Mouse (Mus musculus): Measurements from ENCODE around the gene Fbxw27. TPM values are rescaled to one million over a fixed set of nuclear protein-coding genes. Genes with fewer than 3 reads are reported as not detected.
"Not testable (repeated sequence)": the region's sequence is repeated elsewhere in the genome, so short reads cannot be mapped to it uniquely, and the experiment has no call there.

Fbxw27 gene
- polyA plus RNA-seq (2016; fragmentation: Nextera tagmentation; extraction: Ambion mirVana): not detected in 2 replicates

DNA sequence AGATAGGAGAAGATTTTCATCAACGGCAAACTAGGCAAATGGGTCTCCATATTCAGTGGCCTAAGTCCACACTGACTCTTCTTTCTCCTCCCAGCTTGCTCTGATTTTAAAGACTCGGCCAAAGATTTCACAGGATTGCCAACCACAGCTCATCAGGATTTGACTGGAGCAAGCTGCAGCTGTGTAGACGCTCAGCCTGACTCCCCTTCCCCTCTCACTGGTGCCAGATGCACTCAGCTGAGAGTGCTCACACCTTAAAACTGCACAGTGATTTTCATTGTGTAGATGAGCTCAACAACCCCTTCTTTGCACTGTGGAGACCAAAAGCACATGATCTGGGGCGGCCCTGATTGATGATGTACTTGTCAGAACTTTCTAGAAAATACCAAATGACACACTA lies at the start of gene Fbxw27:
TSS of gene Fbxw27 (minus strand) at position 101 of the 400 bp plus-strand sequence.
- H3K4me1 ChIP-seq; H3K27ac ChIP-seq; H3K9me3 ChIP-seq; H3K27me3 ChIP-seq (ENCODE audit: poor library complexity, severe bottlenecking); H3K4me3 ChIP-seq; DNase-seq (ENCODE audit: extremely low spot score, low spot score); H3K36me3 ChIP-seq (replicated peaks): not testable (repeated sequence)
- WGBS: 80% methylated on average over 4 of the region's 4 CpGs

DNA sequence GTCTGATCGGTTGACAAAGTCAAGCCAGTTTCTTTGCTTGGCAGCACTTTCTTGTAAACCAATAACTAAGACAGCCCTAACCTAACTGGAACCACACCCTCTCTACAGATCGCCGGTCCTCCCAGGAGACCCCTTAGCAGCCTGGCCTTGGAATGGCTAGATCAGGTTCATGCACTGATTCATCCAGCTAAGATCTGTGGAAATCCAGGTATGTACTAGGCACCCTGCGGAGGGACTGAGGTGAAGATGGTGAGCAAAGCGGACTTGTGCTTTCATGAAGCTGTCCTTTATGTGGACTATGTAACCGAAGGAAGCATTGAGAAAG lies 42.6 kb upstream of the Fbxw27 start:
- Histone ChIP-seq H3K27me3 (ENCODE audit: poor library complexity, severe bottlenecking) (no peaks in the 10 kb centered on the region), H3K36me3 (replicated peaks) (peaks cover 53% of the 10 kb centered on the region), H3K4me3 (peak overlapping the region; percentile 69), H3K9me3 (no peaks in the 10 kb centered on the region), H3K4me1 (peaks cover 14% of the 10 kb centered on the region), H3K27ac (peak overlapping the region; percentile 92)
- DNase-seq (ENCODE audit: extremely low spot score, low spot score): no peak
- WGBS: 15% methylated on average over 6 of the region's 6 CpGs

DNA sequence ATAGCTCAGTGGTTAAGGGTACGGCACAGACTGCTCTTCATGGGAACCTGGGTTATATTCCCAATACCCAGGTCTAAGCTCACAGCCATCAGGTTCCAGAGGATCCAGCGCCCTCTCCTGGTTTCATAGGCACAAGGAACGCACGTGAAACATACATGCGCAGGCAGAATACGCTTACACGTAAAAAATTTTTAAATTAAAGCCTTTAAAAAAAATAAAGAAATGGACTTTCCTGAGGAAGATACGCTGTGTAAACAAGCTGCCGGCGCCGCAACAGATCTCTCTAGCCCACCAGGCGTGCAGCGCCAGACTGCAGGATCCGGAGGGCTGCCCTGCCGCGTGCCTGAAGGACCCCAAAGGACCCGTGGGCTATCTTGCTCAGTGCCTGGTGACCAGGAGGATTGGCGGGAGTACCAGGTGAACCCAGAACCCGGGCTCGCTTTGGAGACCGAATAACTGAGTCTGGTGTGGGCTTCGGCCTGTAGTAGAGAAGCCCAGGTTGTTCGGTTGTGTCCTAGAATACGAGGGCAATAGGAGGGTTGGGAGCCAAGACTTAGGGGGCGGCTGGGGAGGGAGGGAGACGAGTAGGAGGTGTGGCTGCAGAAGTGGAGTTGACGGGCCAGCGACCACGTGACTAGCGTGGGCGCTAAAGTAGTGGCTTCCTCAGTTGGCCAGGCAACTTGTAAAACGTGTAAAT lies 42.1 kb upstream of the Fbxw27 start, which contains the start of gene Nme6:
TSS of gene Nme6 (plus strand) at position 359 of the 697 bp plus-strand sequence.
- peak within 1 kb of the TSS; percentile 69 for H3K4me3 ChIP-seq
- WGBS: under 1% methylated on average over 32 of the region's 32 CpGs
- no peaks in the 10 kb centered on the region for H3K27me3 ChIP-seq (ENCODE audit: poor library complexity, severe bottlenecking)
- H3K36me3 ChIP-seq (replicated peaks): peaks cover 48% of the 10 kb centered on the region
- peak; percentile 89 for DNase-seq (ENCODE audit: extremely low spot score, low spot score)
- peaks cover 14% of the 10 kb centered on the region for H3K4me1 ChIP-seq
- H3K27ac ChIP-seq: peak within 1 kb of the TSS; percentile 92
- H3K9me3 ChIP-seq: no peaks in the 10 kb centered on the region

DNA sequence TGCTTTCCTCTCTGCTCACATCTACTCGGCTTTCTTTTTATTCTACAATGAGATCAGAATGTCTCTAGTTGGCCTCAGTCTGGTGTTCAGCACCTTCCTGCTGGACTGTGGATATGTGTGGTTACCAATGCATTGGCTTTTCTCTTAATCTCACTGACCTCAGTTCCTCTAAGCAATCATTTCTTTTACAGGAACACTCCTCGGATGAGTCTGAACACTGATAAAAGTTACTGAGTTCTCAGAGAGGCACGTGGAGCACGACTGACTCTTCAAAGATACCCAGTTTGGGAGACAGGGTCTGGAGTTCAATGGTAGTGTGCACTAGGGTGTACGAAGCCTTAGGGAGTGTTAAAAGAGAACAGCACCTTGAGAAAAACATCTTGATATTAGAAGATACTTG lies 35.7 kb upstream of the Fbxw27 start:
- Histone ChIP-seq H3K9me3 (no peaks in the 10 kb centered on the region), H3K27me3 (ENCODE audit: poor library complexity, severe bottlenecking) (no peaks in the 10 kb centered on the region), H3K36me3 (replicated peaks) (peaks cover 22% of the 10 kb centered on the region), H3K27ac (no peak overlapping the region), H3K4me3 (no peak overlapping the region), H3K4me1 (no peaks in the 10 kb centered on the region)
- 74% methylated on average over 5 of the region's 5 CpGs for WGBS
- DNase-seq (ENCODE audit: extremely low spot score, low spot score): no peak

DNA sequence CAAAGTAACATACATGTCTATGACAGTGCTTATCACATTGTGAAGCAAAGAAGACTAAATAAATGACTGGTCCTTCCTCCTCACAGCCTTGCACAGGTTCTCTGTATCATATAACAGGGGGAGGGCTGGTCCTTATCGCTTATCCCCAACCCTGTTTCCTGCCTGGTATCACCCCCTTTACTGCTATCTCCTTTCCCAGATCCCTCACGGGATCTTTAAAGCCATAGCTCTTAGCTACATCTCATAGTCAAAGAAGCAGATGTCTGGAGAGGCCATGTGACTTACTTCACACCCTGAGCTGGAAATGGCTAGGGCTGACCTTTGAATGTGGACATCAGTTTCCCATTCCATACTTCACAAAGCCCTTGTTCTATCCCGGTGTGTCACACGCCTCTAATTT lies 35.3 kb upstream of the Fbxw27 start:
- Histone ChIP-seq H3K36me3 (replicated peaks) (peaks cover 17% of the 10 kb centered on the region), H3K27me3 (ENCODE audit: poor library complexity, severe bottlenecking) (no peaks in the 10 kb centered on the region), H3K4me1 (no peaks in the 10 kb centered on the region), H3K27ac (no peak overlapping the region), H3K9me3 (no peaks in the 10 kb centered on the region), H3K4me3 (no peak overlapping the region)
- WGBS: 60% methylated on average over 4 of the region's 4 CpGs
- no peak for DNase-seq (ENCODE audit: extremely low spot score, low spot score)

DNA sequence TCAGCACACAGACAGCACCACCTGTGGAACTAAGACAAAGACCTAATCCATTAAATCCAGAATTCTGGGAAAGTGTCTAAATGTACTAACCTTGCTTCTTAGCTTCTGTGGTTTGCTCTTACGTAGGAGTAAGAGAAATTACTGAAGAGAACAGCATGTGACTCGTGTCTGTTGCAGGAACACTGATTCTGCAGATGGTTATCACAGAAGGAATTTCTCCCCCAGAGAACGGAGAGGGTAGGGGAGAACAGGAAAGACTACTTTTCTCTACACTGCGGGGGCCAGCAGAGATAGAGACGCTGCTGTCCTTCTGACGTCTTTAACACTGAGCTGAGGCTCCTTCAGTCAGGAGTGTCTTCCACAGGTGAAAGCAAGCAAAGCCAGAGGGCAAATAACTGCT lies 25.9 kb upstream of the Fbxw27 start:
- Histone ChIP-seq H3K4me1 (0 out of 2 replicates have a peak, but pooled peaks cover 4% of the 10 kb centered on the region), H3K27ac (no peak overlapping the region), H3K4me3 (no peak overlapping the region), H3K36me3 (replicated peaks) (no peaks in the 10 kb centered on the region), H3K9me3 (no peaks in the 10 kb centered on the region), H3K27me3 (ENCODE audit: poor library complexity, severe bottlenecking) (no peaks in the 10 kb centered on the region)
- no peak for DNase-seq (ENCODE audit: extremely low spot score, low spot score)
- WGBS: 66% methylated on average over 6 of the region's 6 CpGs

DNA sequence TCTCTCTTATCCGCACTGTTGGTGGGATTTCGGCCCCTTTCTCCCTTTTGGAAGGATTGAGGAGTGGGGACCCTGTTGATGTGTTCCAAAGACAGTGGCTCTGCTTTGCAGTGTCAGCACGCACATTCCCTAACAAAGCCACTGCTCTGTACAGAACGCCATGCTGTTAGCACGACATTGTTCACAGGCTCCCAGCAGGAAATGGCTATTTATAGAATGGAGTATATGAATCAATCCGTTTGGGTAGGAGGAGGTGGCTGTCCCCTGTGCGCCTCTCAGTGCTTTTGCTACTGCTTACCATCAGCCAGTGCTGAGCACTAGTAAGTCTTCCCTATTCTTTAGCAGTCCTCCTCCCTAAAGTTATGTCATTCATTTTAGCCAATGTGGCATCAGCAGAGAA lies 23.0 kb upstream of the Fbxw27 start:
- 69% methylated on average over 7 of the region's 7 CpGs for WGBS
- no peaks in the 10 kb centered on the region for H3K36me3 ChIP-seq (replicated peaks)
- DNase-seq (ENCODE audit: extremely low spot score, low spot score): no peak
- H3K27me3 ChIP-seq (ENCODE audit: poor library complexity, severe bottlenecking): no peaks in the 10 kb centered on the region
- H3K9me3 ChIP-seq: no peaks in the 10 kb centered on the region
- H3K4me3 ChIP-seq: no peak overlapping the region
- no peak overlapping the region for H3K27ac ChIP-seq
- H3K4me1 ChIP-seq: 0 out of 2 replicates have a peak, but pooled peaks cover 4% of the 10 kb centered on the region

DNA sequence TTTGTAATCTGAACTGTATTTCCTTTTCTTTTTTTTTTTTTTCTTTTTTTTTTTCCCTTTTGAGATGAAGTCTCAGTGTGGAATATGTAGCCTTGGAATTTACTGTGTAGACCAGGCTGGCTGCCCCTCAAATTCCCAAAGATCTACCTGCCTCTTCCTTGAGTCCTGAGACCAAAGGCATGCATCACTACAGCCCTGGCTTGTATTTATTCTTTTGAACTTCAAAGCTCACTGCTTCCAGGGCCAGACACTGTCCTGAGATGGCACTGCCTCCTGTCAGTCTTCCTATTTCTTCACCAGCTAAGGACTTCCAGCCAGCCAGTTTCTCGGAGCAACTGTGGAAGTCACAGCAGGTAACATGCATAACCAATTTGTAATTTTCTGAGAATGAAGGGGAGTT lies 21.5 kb upstream of the Fbxw27 start, which contains the start of gene Spink8:
TSS of gene Spink8 (plus strand) at position 301 of the 400 bp plus-strand sequence.
- Histone ChIP-seq H3K9me3 (no peaks in the 10 kb centered on the region), H3K4me1 (0 out of 2 replicates have a peak, but pooled peaks cover 4% of the 10 kb centered on the region), H3K27ac (no peak within 1 kb of the TSS), H3K4me3 (no peak within 1 kb of the TSS), H3K36me3 (replicated peaks) (no peaks in the 10 kb centered on the region), H3K27me3 (ENCODE audit: poor library complexity, severe bottlenecking) (no peaks in the 10 kb centered on the region)
- DNase-seq (ENCODE audit: extremely low spot score, low spot score): no peak
- WGBS: 83% methylated on average over 1 of the region's 1 CpGs

DNA sequence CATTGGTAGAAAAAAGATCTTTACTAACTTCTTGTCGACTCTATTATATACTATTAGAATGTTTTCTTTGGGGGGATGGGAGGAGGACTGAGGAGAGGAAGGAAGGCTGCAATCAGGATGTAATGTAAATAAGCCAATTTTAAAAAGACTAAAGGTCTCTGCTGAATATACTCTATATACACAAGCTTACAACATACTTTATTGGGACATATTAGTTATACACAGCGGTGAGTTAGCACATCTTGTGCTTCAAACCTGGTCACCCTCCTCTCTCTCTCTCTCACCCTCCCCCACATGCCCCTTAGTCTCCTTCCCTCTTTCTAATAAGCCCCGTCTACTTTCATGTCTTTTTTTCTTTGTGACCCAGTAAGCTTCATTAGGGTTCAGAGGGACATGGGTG lies 17.4 kb upstream of the Fbxw27 start:
- 61% methylated on average over 3 of the region's 3 CpGs for WGBS
- no peaks in the 10 kb centered on the region for H3K27me3 ChIP-seq (ENCODE audit: poor library complexity, severe bottlenecking)
- no peaks in the 10 kb centered on the region for H3K36me3 ChIP-seq (replicated peaks)
- H3K4me3 ChIP-seq: no peak overlapping the region
- no peak overlapping the region for H3K27ac ChIP-seq
- no peak for DNase-seq (ENCODE audit: extremely low spot score, low spot score)
- no peaks in the 10 kb centered on the region for H3K4me1 ChIP-seq
- no peaks in the 10 kb centered on the region for H3K9me3 ChIP-seq

DNA sequence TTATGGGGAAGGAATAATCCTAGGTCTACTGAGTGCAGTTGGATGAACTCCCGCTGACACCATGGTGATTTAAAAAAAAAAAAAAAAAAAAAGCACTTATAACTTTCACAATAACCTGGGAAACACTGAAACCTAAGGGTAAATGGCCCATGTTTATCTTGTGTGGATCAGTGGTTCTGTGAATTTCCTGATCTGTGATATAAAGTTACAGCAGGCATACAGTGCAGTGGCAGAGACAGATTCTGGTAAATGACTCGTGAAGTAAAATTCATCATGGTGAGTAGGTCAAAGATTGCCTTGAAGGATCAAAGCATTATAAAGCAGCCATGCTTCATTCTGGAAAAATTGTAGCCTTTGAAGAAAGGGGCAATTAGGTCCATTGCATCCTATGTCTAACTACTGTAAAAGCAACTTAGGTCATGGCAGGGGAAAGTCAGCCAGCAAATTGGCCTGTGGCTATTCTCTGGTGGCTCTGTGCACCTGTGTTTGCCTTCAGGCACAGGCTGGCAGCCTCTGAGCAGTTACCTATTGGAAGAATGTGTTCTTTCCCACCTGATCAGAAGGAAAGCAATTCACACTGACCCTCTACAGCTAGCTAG lies 16.3 kb upstream of the Fbxw27 start:
- DNase-seq (ENCODE audit: extremely low spot score, low spot score): no peak
- Histone ChIP-seq H3K27ac (no peak overlapping the region), H3K9me3 (no peaks in the 10 kb centered on the region), H3K27me3 (ENCODE audit: poor library complexity, severe bottlenecking) (no peaks in the 10 kb centered on the region), H3K36me3 (replicated peaks) (no peaks in the 10 kb centered on the region), H3K4me3 (no peak overlapping the region), H3K4me1 (no peaks in the 10 kb centered on the region)
- 91% methylated on average over 2 of the region's 2 CpGs for WGBS

DNA sequence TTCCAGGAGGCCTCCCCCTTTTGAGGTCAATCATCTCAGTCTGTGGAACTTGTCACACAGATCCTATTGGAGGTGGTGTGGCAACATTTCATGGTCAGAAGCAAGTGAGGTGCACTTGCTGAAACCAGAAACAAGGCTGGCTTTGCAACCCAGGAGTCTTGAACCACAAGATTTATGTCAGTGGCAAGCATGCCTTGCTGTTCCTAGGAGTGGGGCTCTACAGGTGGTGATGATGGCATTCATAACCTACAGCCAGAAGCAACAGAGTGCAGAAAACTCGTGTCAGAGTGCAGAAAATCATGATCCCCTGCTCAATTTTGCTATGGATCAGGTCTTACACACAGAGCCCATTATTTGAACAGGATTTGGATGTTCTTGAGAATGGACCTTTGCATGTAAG lies 15.8 kb upstream of the Fbxw27 start:
- H3K36me3 ChIP-seq (replicated peaks): no peaks in the 10 kb centered on the region
- DNase-seq (ENCODE audit: extremely low spot score, low spot score): no peak
- no peaks in the 10 kb centered on the region for H3K9me3 ChIP-seq
- no peak overlapping the region for H3K4me3 ChIP-seq
- H3K4me1 ChIP-seq: no peaks in the 10 kb centered on the region
- no peaks in the 10 kb centered on the region for H3K27me3 ChIP-seq (ENCODE audit: poor library complexity, severe bottlenecking)
- no peak overlapping the region for H3K27ac ChIP-seq
- WGBS: 55% methylated on average over 1 of the region's 1 CpGs

DNA sequence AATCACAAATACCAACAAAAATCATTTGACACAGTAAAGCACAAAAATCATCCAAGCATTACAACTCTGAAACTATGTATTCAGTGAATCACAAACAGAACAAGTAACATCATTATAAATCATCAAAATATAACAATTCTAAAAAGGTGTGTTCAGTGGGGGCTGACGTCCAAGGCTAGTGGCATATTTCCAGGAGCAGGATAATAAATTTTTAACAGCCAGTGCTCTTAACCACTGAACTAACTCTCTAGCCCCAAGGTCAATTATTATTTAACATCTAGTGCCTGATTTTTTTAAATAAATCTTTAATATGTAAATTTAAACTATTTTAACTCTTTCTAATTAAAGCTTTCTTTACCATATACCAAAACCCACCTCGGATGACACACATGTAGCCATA lies 15.1 kb upstream of the Fbxw27 start:
- not testable (repeated sequence) for H3K4me1 ChIP-seq; H3K4me3 ChIP-seq; H3K27ac ChIP-seq; H3K9me3 ChIP-seq; DNase-seq (ENCODE audit: extremely low spot score, low spot score); H3K27me3 ChIP-seq (ENCODE audit: poor library complexity, severe bottlenecking); H3K36me3 ChIP-seq (replicated peaks)
- 88% methylated on average over 2 of the region's 2 CpGs for WGBS

DNA sequence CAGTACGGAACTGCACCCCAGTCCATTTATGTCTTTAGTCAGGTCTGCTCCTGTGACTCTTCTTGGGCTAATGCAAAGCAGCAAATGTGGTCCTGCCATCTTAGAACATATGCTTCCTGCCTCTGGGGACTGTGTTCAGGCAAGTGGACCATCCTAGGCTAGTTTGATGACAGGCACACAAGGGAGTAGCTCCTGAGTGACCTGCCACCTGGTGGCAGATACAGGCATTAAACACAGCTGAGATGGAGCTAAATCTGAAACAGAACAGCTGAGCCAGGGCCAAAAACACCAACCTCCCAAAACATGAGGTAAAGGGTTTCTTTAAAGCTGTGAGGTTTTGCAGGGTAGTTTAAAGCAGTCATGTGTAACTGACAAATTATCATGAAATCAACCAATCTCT lies 7.6 kb upstream of the Fbxw27 start:
- Histone ChIP-seq H3K4me1 (no peaks in the 10 kb centered on the region), H3K27me3 (ENCODE audit: poor library complexity, severe bottlenecking) (no peaks in the 10 kb centered on the region), H3K27ac (no peak overlapping the region), H3K9me3 (no peaks in the 10 kb centered on the region), H3K36me3 (replicated peaks) (no peaks in the 10 kb centered on the region), H3K4me3 (no peak overlapping the region)
- WGBS: 86% methylated on average over 1 of the region's 1 CpGs
- peak; percentile 26 for DNase-seq (ENCODE audit: extremely low spot score, low spot score)
